ENCODE assay signal across 19 mouse cellular contexts in genomic region chr4:140243231-140243630, GRCm38 (mm10). TPM values are rescaled to one million over a fixed set of nuclear protein-coding genes. Genes with fewer than 3 reads are reported as not detected.
A peak's percentile ranks its signal among the peaks of the same experiment; 100 is the strongest.
DNase-seq lines count a peak whose midpoint lies in the region; ATAC-seq and TF ChIP-seq lines count a peak whose summit lies in the region.
"Had no signal": no experiment of that assay in that cellular context is flagged by ENCODE, and none has a peak within 500 bp of the region (broad histone marks: within the 10 kb centered on the region; RNA-seq: fewer than 3 reads in every experiment).

No protein-coding gene starts in this region.

- no peaks in the 10 kb centered on the region for H3K36me3 ChIP-seq in kidney, embryonic 15.5 days
- no peaks in the 10 kb centered on the region for H3K36me3 ChIP-seq in kidney, embryonic 16.5 days (ENCODE audit: insufficient read depth, low read length)
- no peaks in the 10 kb centered on the region for H3K36me3 ChIP-seq in midbrain, embryonic 14.5 days (ENCODE audit: control insufficient read depth, insufficient read depth, low read length)
- H3K36me3 ChIP-seq: intestine, embryonic 15.5 days; limb, embryonic 10.5 days; liver, embryonic 13.5 days had no signal

- no peak for TF ChIP-seq POLR2A in cerebellum, adult 2 months (IDR thresholded peaks at IDR 0.05; ENCODE audit: borderline replicate concordance, insufficient read depth, low read length)

- peak overlapping the region; percentile 17; the same call in 1 of the 2 replicates for H3K4me2 ChIP-seq in kidney, embryonic 15.5 days
- no peak overlapping the region for H3K4me2 ChIP-seq in kidney, embryonic 16.5 days (replicated peaks; ENCODE audit: low read depth, low read length)
- H3K4me2 ChIP-seq in midbrain, embryonic 14.5 days (ENCODE audit: low read length), result peak overlapping the region; percentile 87
- H3K4me2 ChIP-seq: intestine, embryonic 15.5 days; liver, embryonic 13.5 days had no signal

- no peaks in the 10 kb centered on the region for H3K27me3 ChIP-seq in cerebellum, adult 2 months (ENCODE audit: control insufficient read depth, insufficient read depth, low read length)
- peaks cover 87% of the 10 kb centered on the region for H3K27me3 ChIP-seq in kidney, embryonic 15.5 days
- peaks cover 64% of the 10 kb centered on the region for H3K27me3 ChIP-seq in kidney, embryonic 16.5 days (ENCODE audit: insufficient read depth, low read length)
- peaks cover 23% of the 10 kb centered on the region; the same call in 1 of the 2 replicates for H3K27me3 ChIP-seq in midbrain, embryonic 14.5 days (ENCODE audit: control insufficient read depth, insufficient read depth, low read length)

- H3K9me3 ChIP-seq in kidney, embryonic 15.5 days (replicated peaks), result no peaks in the 10 kb centered on the region
- no peaks in the 10 kb centered on the region for H3K9me3 ChIP-seq in kidney, embryonic 16.5 days (ENCODE audit: low read length)
- H3K9me3 ChIP-seq in midbrain, embryonic 14.5 days (ENCODE audit: control insufficient read depth, low read length), result no peaks in the 10 kb centered on the region
- H3K9me3 ChIP-seq: intestine, embryonic 15.5 days; limb, embryonic 10.5 days; liver, embryonic 13.5 days had no signal

- H3K27ac ChIP-seq in cerebellum, adult 2 months (ENCODE audit: insufficient read depth, low read length), result no peak overlapping the region
- H3K27ac ChIP-seq in kidney, embryonic 15.5 days, result no peak overlapping the region
- H3K27ac ChIP-seq in kidney, embryonic 16.5 days (ENCODE audit: low read length), result no peak overlapping the region
- no peak overlapping the region for H3K27ac ChIP-seq in midbrain, embryonic 14.5 days (replicated peaks; ENCODE audit: low read depth, low read length)
- H3K27ac ChIP-seq: heart, adult 2 months; intestine, embryonic 15.5 days; limb, embryonic 10.5 days; liver, embryonic 13.5 days had no signal

- no peak overlapping the region for H3K4me3 ChIP-seq in cerebellum, adult 2 months (replicated peaks; ENCODE audit: insufficient read depth, low read depth, low read length)
- H3K4me3 ChIP-seq in kidney, embryonic 15.5 days (replicated peaks), result no peak overlapping the region
- H3K4me3 ChIP-seq in kidney, embryonic 16.5 days (ENCODE audit: low read length), result no peak overlapping the region
- H3K4me3 ChIP-seq in midbrain, embryonic 14.5 days (replicated peaks; ENCODE audit: low read depth, low read length), result 0 out of 2 replicates have a peak overlapping the region, but pooled peaks have one; percentile 66
- H3K4me3 ChIP-seq: erythroblast, embryonic 14.5 days; heart, adult 2 months; intestine, embryonic 15.5 days; limb, embryonic 10.5 days; liver, embryonic 13.5 days had no signal

- DNase-seq in cerebellum, adult 11-12 months, result peak; percentile 65
- DNase-seq in cerebellum, adult 2 months, result no peak
- DNase-seq in midbrain, embryonic 14.5 days, result no peak
- DNase-seq in adrenal gland, adult 2 months, result no peak
- no peak for DNase-seq in gastrocnemius, adult 8-10 months (ENCODE audit: low spot score in 2 of 2)
- DNase-seq: adrenal gland, postnatal 14 days; heart, adult 2 months; kidney, postnatal 10 days; liver, embryonic 13.5 days; right cerebral cortex, postnatal 4 days; thymus, adult 18-20 months had no signal

- 42% methylated on average over 16 of the region's 16 CpGs for WGBS in cerebellum, adult 2 months
- WGBS in kidney, embryonic 15.5 days, result 8% methylated on average over 16 of the region's 16 CpGs
- 15% methylated on average over 16 of the region's 16 CpGs for WGBS in kidney, embryonic 16.5 days
- whole genome bisulfite sequencing in midbrain, embryonic 14.5 days, result 21% methylated on average over 16 of the region's 16 CpGs

- peaks cover 23% of the 10 kb centered on the region for H3K4me1 ChIP-seq in cerebellum, adult 2 months (ENCODE audit: control insufficient read depth, insufficient read depth, low read length)
- H3K4me1 ChIP-seq in kidney, embryonic 15.5 days, result peaks cover 44% of the 10 kb centered on the region
- peaks cover 18% of the 10 kb centered on the region for H3K4me1 ChIP-seq in kidney, embryonic 16.5 days (ENCODE audit: insufficient read depth, low read length)
- peaks cover 25% of the 10 kb centered on the region for H3K4me1 ChIP-seq in midbrain, embryonic 14.5 days (ENCODE audit: control insufficient read depth, insufficient read depth, low read length)
- H3K4me1 ChIP-seq: liver, embryonic 13.5 days had no signal

- no peak for TF ChIP-seq CTCF in cerebellum, adult 2 months (IDR thresholded peaks at IDR 0.05; ENCODE audit: borderline replicate concordance, insufficient read depth, low read depth, low read length)

- no peak overlapping the region for H3K9ac ChIP-seq in kidney, embryonic 15.5 days
- no peak overlapping the region for H3K9ac ChIP-seq in kidney, embryonic 16.5 days (replicated peaks; ENCODE audit: low read length)
- H3K9ac ChIP-seq in midbrain, embryonic 14.5 days (replicated peaks; ENCODE audit: low read length), result no peak overlapping the region; the same call in 1 of the 2 replicates
- H3K9ac ChIP-seq: intestine, embryonic 15.5 days; liver, embryonic 13.5 days had no signal

- no peak for ATAC-seq in kidney, embryonic 15.5 days (replicated peaks; ENCODE audit: low FRiP score)
- no peak for ATAC-seq in kidney, embryonic 16.5 days (ENCODE audit: low FRiP score, low TSS enrichment)
- ATAC-seq in midbrain, embryonic 14.5 days (ENCODE audit: low FRiP score, low TSS enrichment), result no peak
- ATAC-seq in megakaryocyte progenitor cell, adult 5-6 weeks (replicated peaks; ENCODE audit: poor library complexity), result no peak
- ATAC-seq: intestine, embryonic 15.5 days; lung, postnatal 0 days had no signal

RNA-seq across cellular contexts. Expression of gene Igsf21, which starts 3.4 kb away (rescaled TPM):
- 55.2 and 63.4 TPM in 2 replicates for polyA plus RNA-seq in cerebellum, adult 2 months (2012; rRNA removed)
- 1.2 and 1.4 TPM in 2 replicates for polyA plus RNA-seq in kidney, embryonic 15.5 days (2015; fragmentation: Nextera tagmentation; extraction: Ambion mirVana)
- polyA plus RNA-seq in kidney, embryonic 16.5 days (2015; fragmentation: Nextera tagmentation; extraction: Ambion mirVana), result 1.5 TPM in 2 replicates
- polyA plus RNA-seq in midbrain, embryonic 14.5 days (2014; fragmentation: Nextera tagmentation; extraction: Ambion mirVana), result 64.9 and 77.6 TPM in 2 replicates
- total RNA-seq in adrenal gland, adult 2 months (2021), result 1 to 10 TPM; 4.5 to 6.9 TPM
- polyA plus RNA-seq in adrenal gland, adult 2 months (2012; rRNA removed), result 1.3 and 2.3 TPM in 2 replicates
- under 1 TPM in 2 of 4 experiments, not detected in 2; 0.22 to 0.48 TPM for total RNA-seq in gastrocnemius, adult 8-10 months (2022)
- not detected in 2 replicates for total RNA-seq in megakaryocyte progenitor cell, adult 5-6 weeks (2015)
- not detected in 2 replicates for total RNA-seq in megakaryocyte progenitor cell, adult 5-6 weeks (2017)
- total RNA-seq: gastrocnemius, adult 18-20 months had no signal

Comparison
In these comparisons a context has a peak if more than half of its experiments do, and no peak if none do; other contexts are left out.
1. RNA of gene Igsf21, which starts 3.4 kb away (polyA plus RNA-seq): 64.9 to 77.6 TPM in midbrain, embryonic 14.5 days and 55.2 to 63.4 TPM in cerebellum, adult 2 months; 1.5 TPM in kidney, embryonic 16.5 days, 1.2 to 1.4 TPM in kidney, embryonic 15.5 days and 1.3 to 2.3 TPM in adrenal gland, adult 2 months; every median in the first group is over 10 times any median in the second.